Mouse (Mus musculus) cortical plate, adult 2 months (tissue): Measurements from ENCODE around the gene Frs2.

Experiments used
- CTCF ChIP-seq: fragments of 200-500 bp; IDR thresholded peaks from 2 replicates; pipeline ENCODE4 v1.5.1; 2011; ENCODE audit warnings: mild to moderate bottlenecking, control low read depth, low read length; ENCODE audit not compliant: insufficient read depth; ENCODE audit errors: extremely low read depth
- POLR2A ChIP-seq: fragments of 200-500 bp; IDR thresholded peaks from 2 replicates; pipeline ENCODE4 v1.6.1; 2011; ENCODE audit warnings: mild to moderate bottlenecking, low read length, control low read depth; ENCODE audit not compliant: insufficient read depth; ENCODE audit errors: extremely low read depth

GRCm38 (mm10) chr10:117064076-117064475 is 84.3 kb downstream of the Frs2 start:
- TF ChIP-seq CTCF (no peak), POLR2A (no peak)
